Mouse (Mus musculus) telencephalon, adult 2 months (tissue): Measurements from ENCODE around the gene 1110017D15Rik.
A peak's percentile ranks its signal among the peaks of the same experiment; 100 is the strongest.

ENCODE experiments used
- DNase-seq: peaks from one replicate; pipeline ENCODE4 v3.0.0-alpha.2; 2011; ENCODE audit warnings: low read depth, low spot score

1110017D15Rik gene

DNA sequence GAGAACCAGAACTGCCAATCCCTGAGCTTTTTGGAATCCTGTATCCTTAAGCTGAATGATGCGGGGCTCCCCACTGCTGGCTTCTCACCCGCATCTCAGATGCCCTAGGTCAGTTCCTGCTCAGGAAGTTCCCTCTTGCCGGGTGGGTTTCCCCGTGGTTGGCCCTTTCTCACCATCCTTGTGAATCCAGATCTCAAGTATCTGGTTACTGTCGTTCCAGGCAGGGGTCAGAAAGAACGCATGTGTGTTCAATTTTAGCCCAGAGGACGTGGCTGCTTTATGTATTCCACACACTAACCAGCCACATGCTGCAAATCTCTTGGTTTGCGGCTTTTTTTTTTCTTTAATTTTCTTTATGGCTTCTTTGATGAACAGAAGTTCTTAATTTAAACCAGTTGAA, 3.4 kb downstream of the 1110017D15Rik start:
- no peak for DNase-seq

DNA sequence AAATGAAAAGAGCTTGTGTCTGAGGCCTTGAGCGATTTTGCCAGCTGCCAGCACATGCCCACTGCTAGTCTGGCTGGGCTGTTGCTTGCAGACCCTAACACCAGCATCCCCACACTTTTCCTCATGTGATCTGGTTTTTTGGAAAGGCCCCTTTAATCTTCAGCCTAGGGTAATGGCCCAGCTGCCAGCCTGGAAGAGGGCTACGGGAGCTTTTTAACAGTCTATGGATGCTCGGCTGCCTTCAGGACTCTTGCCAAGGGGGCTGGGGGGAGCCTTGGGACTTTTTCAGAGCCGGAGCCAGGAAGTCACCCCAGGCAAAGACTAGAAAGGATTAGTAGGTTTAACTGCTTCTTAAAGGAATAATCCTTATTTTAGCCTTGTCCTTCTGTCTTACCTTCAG, 3.8 kb downstream of the 1110017D15Rik start:
- DNase-seq, result no peak

- no peak for DNase-seq
Observed at GRCm38 (mm10) chr4:41507998-41508397, 9.1 kb downstream of the 1110017D15Rik start.

DNA sequence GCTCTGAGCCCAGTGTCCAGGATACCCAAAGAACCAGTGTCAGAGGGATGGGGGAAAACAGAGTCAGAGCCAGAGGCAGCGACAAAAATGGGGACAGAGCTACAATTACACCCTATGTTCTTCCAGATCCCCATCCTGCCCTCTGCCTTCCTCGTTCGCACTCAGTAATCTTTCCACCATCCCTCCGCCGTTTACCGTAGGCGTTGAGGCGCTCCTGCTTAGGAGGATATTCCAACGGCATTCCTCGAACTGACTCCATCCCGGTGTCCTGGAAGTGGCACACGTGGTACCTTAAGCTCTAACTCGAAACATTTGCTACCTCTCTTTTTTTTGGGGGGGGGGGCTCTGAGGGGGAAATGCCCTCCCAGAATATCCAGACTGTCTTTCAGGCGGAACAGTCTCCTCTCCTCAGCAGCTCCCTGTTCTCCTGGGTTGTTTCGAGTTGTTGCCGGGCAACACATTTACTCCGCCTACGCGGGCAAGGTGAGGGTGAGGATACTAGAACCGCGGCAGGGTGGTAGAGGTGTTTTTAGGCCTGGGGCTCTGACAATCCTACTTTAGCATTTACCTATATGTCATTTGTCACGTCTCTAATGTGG, 9.7 kb downstream of the 1110017D15Rik start:
- DNase-seq, result no peak

- DNase-seq, result peak; percentile 39
Observed at GRCm38 (mm10) chr4:41506906-41507305, 10.2 kb downstream of the 1110017D15Rik start.

- no peak for DNase-seq
Observed at GRCm38 (mm10) chr4:41506156-41506555, 11.0 kb downstream of the 1110017D15Rik start.

DNA sequence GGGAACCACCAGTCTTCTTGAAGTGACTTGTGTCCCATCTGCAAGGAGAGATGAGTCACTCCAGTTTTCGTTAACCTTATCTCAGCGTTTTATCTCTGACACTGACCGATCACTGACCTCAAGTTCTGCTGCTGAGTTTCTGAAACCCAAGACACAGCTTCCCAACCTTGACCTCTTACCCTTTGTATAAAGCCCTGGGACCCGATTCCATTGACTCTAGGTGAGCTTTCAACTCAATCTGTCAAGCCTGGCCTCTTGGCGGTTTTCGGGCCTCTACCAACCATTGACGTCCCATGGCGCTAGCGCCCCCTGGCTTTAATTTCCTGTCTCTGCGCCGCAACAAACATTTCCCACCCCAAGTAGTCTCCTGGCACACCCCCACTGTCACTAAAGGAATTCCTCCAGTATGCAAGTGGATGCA, 12.0 kb downstream of the 1110017D15Rik start:
- no peak for DNase-seq

DNA sequence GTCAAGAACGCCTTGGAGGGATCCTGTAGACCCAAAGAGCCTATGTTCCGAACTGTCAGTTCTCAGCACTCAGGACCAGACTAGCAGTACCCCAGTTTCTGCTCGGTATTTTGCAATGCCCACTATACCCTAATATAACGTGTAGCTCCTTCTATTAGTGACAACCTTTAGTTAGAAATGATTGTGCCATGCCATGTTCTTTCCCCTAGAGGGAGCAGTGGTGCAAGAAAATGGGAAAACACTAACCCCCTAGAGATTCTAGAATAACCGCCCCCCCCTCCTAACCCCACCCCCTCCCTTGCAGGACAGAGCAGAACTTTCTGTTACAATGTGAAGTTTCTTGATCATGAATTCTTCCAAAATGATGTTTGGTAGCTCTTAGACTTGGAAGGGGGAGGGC, 12.8 kb downstream of the 1110017D15Rik start:
- DNase-seq, result no peak

GRCm38 (mm10) chr4:41502986-41503412, 14.1 kb downstream of the 1110017D15Rik start, which contains the start of gene AI464131:
AI464131 (minus strand) TSS chr4:41503076.
- DNase-seq, result peak; percentile 88

GRCm38 (mm10) chr4:41502171-41502940, 14.8 kb downstream of the 1110017D15Rik start:
- no peak for DNase-seq

GRCm38 (mm10) chr4:41500787-41501186, 16.3 kb downstream of the 1110017D15Rik start:
- no peak for DNase-seq

- no peak for DNase-seq
Observed at GRCm38 (mm10) chr4:41499619-41500018, 17.5 kb downstream of the 1110017D15Rik start.

DNA sequence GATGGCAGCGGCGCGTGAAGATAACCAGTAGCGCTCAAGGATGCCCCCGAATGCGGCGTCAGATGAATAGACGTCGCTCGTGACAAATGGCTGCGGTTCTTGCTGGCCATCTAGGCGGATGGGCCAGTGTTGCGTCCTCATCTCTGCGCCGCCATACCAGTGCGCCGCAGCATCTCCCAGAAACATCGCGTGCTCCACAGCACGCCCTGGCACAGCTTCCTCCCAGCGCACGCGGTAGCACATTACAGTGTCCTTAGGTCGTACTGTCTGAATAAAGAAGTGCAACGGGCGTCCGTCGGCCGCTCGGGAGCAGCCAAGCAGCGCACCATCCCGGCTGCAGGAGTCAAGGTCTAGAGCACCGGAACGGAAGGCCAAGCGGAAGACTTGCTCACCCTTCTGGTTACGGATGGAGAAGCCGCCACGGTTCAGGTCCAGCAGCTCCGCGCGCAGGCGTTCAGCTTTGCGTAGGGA, 18.2 kb downstream of the 1110017D15Rik start:
- DNase-seq, result no peak

- DNase-seq, result no peak
Observed at GRCm38 (mm10) chr4:41497995-41498845, 18.9 kb downstream of the 1110017D15Rik start.

DNA sequence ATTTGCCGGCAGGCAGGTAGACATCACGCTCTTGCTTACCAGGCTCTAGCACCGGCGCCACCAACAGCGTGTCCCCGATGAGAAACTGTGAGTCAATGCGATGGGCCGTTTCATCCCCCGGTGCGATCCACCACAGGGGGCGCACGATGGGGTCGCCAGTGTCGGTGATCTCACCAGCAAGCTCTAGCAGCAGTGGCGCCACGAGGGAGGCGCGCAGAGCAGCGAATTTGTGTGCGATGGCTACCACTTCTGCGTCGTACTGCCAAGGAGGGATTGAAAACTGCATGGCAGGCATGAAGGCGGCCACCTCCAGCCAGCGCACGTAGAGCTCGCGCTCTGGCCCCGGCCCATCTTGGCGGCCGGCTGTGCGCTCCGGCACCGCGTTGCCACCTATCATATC, 19.6 kb downstream of the 1110017D15Rik start:
- DNase-seq, result no peak

DNA sequence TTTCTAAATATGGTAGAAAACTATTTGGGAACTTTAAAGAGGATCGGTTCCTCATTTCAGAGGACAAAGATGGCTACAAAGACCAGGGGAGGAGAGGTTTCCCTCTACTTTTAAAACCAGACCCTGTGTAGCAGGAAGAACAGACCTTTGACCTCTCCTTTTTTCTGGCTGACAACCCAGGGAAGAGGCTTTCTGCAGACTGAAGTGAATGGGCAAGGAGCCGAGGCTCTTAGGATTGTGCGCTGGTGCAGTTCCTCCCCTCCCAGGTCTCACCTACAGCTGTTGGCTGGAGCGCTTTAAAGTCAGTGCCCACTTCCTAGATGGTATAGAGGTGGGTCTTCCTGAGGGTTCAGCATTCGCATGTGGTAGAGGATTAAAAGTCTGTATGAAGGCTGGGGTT, 20.1 kb downstream of the 1110017D15Rik start:
- DNase-seq, result no peak

- no peak for DNase-seq
Observed at GRCm38 (mm10) chr4:41495850-41496249, 21.3 kb downstream of the 1110017D15Rik start.

GRCm38 (mm10) chr4:41495076-41495475, 22.1 kb downstream of the 1110017D15Rik start:
- DNase-seq, result no peak

GRCm38 (mm10) chr4:41494378-41494777, 22.8 kb downstream of the 1110017D15Rik start:
- no peak for DNase-seq

DNA sequence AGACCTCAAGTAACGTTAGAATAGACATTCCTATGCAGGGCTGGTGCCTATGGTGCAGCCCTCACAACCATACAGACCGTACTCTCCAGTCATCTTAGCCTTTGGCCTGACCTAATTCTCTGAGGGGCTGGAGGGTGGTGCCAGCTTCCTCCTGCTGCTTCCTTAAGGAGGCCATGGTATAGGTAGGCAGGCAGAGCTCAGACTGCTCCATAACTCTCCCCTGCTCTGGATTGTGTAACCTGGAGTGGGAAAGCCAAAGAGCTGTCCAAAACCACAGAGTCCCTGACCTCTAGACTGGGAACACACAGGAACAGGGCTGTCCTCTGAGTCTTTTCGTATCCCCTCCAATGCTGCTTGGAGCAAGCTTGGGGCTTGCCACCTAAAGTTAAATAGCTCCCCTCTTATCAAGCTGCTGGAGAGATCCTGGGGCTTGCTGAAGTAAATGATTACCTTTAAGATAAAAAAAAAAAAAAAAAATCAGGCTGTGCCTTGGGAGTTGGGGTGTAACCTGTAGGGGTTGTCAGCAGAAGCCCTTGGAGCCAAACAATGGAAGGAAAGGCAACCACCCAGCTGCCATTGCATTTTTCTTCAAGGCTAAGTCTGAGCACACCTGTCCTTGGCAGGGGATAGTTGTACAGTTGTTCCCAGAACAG, 23.5 kb downstream of the 1110017D15Rik start:
- DNase-seq, result no peak

DNA sequence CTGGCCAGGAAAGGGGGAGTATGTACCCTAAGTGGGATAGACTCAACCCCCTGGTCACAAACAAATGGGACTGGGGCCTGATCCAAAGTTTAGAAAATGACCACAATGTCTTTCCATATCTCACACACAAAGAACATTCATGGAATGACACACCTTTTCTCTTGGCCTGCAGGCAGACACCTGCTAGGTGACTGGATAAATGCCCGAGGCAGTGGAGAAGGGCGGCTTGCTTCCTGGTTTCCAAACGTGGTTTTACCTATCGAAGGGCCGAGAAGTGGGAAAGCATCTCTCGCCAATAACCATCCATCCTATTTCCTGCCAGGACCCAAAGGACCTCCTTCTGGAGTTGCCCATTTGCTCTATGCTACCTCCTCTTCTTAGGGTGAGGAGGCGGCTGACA, 24.2 kb downstream of the 1110017D15Rik start:
- no peak for DNase-seq
